Mouse (Mus musculus): ENCODE results near the gene Fam19a1.

Gene Fam19a1

DNA sequence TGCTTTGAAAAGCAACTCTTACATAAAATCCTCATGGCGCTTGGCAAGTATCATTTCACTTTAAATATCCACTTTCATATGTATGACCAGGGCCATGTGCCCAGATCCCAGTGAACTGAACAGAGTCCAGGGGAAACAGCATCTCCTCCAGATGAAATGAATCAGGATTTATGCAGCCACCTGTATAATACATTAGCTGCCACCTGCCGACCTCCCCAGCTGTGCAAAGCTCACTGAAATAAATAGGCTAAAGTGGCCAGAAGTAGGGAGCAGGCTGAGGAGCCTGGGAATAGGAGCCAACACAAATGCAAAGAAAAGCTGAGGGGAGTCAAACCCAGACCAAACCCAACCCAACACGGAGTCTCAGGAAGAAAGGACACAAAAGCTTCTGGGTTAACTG, 324.9 kb downstream of the Fam19a1 start:
- DNase-seq (ENCODE audit: low read depth), result no peak

- no peak for DNase-seq (ENCODE audit: low read depth)
These were observed 326.5 kb downstream of the Fam19a1 start for GRCm38 (mm10) chr6:96439419-96439818.

DNA sequence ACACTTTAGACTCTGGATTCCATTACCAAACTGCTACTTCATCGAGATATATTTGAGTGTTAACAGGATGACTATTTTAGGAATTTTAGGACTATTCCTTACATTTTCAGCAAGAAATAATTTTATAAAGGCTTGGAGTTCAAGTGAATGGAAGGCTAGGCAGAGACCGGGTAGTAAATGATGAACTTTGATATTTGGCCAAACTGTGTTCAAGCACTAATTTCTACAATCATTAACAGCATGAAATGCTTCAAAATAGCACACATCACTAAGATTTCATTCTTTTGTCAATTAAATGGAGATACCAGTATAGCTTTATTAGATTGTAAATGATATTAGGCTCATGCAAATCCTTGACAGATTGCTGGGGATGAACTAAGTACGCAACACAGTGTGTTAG, 329.0 kb downstream of the Fam19a1 start:
- DNase-seq (ENCODE audit: low read depth), result no peak

DNA sequence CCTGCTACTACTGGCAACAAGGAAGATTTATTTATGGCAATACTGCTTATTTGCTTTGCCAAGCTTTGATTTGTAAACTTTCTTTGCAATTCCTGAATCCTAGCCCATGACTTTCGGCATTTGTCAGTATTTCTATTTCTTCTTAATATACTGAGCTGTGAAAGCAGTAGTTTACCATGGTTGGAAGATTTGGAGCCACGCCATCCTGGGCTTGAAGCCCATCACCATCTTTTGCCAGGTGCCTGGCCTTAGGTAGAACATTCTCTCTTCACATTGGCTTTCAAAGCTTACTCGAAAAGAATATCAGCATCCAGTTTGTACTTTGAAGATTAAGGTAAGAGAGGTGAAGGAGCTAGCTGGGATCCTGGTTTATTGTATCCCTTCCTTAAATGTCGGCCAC, 334.5 kb downstream of the Fam19a1 start:
- no peak for DNase-seq (ENCODE audit: low read depth)

DNA sequence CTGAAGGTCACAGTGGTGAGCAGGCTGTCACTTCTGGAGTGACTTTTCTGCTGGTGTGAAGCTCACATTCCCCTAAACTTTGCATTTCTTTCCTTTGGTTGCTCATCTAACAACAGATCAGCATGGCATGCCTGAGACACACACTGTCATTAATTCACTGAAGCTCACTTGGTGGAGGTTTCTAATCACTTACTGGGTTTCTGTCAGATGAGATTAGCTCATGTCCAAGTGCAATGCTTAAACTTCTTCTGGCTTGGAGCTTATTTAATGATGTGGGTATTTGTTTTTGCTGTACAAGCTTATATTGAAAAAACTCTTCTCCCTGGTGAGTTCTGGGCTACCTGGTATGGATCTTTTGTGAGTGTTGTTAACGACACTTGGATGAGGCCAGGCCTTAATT, 343.3 kb downstream of the Fam19a1 start:
- no peak for DNase-seq (ENCODE audit: low read depth)

- DNase-seq (ENCODE audit: low read depth), result no peak
These were observed 344.8 kb downstream of the Fam19a1 start for GRCm38 (mm10) chr6:96457590-96458259.

DNA sequence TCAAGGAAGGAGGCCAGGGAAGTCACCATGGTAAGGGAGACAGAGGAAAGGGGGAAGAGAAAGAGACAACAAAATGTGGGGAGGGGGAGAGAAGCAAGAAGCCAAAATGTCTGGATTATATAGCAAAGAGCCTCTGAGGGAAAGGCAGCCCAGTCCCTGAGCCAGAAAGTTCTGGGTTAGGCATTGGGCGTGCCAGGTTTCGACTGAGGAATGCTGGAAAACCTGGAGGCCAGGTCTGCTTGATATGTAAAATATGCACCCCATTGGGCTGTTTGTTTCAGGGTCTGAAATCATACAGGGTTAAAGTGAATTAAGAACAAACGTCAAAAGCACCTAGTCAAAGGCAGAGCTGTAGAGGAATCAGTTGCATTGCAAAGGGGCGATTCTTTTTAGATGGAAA, 346.1 kb downstream of the Fam19a1 start:
- no peak for DNase-seq (ENCODE audit: low read depth)

- DNase-seq (ENCODE audit: low read depth), result no peak
These were observed 386.5 kb downstream of the Fam19a1 start for GRCm38 (mm10) chr6:96499464-96499863.

DNA sequence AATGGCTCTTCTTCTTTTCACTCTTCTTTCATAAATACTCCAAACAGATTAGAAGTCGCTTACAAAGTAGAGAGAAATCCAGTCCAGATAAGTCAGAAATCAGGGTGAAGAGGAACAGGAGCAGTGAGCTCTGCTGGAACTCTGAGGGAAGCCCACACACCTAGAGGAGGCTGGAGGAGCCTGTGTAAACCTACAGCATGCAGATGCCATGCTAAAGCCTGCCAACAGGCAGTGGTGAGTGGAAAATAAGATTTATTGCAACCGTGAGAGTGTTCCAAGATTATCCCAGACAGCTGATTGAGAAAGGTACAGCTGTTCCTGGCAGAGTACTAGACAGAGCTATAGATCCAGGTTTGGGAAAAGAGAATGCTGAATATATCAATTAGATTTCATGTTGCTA, 428.6 kb downstream of the Fam19a1 start:
- DNase-seq (ENCODE audit: low read depth), result no peak

DNA sequence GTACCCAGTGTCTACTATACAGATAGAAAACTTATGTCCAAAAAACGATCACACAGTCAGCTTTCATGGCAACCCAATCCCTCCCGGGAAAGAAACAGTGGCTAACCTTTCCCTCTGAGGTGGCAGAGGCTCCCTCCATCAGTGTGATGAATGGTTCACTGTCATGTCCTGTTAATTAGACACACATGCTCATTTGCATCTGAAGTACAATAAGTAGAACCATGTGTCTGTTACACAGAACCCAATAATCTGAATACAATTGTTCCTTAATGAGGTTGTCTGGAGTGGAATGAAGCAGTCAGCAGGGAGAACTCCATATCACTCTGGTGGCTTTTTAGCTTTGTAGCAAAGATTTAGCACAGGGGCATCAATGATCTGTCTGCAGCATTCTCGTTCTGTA, 431.9 kb downstream of the Fam19a1 start:
- no peak for DNase-seq (ENCODE audit: low read depth)

DNA sequence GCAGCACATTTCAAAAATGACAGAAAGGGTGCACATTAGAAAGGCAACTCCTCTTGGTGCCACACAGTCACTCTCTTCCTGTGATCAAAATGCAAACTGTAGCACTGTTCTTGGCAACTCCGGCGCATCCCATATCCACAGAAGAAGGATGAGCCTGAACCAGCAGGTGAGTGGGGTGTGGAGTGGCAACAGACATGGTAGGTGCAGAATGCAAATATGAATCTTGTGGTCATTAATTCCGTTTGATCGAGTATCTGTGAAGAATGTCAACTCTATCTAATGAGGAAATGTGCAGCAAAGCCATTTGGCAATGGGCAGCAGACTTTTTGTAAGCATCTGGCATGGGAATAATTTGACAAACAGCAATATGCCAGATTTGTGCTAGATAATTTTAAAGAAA, 437.5 kb downstream of the Fam19a1 start:
- DNase-seq (ENCODE audit: low read depth), result no peak

DNA sequence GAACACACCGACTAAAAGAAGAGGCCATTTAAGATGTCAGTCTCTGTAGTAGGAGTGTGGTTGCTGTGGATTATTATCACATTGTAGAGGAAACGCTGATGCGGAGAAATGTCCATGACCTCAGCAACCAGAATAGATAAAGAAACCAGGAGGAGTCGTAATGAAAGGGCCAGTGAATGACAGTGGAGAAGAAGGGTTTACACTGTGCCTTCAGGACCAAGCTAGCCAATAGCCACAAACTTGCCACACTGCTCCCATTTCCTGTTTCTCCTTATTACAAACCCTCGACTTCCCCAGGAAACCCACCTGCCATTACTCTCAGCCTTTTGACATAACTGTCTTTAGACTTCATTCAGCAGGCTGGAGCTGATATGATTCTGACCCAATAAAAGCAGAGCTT, 465.7 kb downstream of the Fam19a1 start:
- no peak for DNase-seq (ENCODE audit: low read depth)

- no peak for DNase-seq (ENCODE audit: low read depth)
These were observed 467.8 kb downstream of the Fam19a1 start for GRCm38 (mm10) chr6:96580726-96581125.

DNA sequence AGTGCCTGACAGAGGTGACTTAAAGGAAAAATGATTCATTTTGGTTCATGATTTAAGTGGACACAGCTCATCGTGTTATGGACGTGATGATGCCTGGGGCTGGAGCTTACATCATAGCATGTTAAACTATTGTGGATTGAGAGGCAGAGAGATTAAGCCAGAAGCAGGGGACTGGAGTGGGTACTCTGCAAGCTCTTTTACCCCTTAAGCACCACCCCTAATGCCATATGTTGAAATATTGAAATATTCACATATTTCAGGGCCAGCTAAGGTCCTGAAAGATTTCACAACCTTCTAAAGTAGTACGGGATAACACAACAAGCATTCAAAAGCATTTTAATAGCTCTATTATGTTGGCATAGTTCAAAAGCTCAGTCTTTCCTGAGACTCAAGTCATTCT, 468.2 kb downstream of the Fam19a1 start:
- no peak for DNase-seq (ENCODE audit: low read depth)

DNA sequence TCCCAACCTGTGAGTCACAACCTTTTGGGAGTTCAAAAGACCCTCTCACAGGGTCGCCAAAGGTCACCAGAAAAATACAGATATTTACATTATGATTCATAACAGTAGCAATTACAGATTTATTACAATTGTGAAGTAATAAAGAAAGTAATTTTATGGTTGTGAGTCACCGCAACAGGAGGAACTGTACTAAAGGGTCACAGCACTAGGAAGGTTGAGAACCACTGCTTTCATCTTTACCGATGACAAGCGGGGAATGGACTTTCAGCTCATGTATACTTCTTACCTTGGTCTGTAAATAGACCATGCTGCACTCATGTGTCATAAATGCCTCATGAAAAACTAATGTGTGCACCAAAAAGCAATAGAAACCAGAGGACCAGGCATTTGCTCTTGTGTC, 474.5 kb downstream of the Fam19a1 start:
- no peak for DNase-seq (ENCODE audit: low read depth)

DNA sequence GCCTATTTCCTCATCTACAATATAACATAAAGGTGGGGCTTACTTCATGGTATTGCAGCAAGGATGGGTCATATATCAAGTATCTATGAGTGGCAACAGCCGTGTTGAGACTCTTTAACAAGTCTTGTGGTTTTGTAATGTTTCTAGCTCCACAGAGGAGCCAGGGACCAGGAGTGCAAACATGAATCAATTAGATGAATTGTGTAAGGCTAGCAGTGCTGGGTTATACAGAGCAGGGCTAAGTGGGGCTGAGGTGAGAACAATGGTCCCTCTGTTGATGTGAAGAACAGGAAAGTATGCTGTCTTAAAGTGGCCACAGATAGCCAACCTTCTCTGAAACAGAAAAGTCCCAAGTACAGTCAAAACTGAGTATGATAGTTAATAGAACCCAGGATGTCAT, 480.1 kb downstream of the Fam19a1 start:
- DNase-seq (ENCODE audit: low read depth), result no peak

- no peak for DNase-seq (ENCODE audit: low read depth)
These were observed 482.2 kb downstream of the Fam19a1 start for GRCm38 (mm10) chr6:96595201-96595600.

DNA sequence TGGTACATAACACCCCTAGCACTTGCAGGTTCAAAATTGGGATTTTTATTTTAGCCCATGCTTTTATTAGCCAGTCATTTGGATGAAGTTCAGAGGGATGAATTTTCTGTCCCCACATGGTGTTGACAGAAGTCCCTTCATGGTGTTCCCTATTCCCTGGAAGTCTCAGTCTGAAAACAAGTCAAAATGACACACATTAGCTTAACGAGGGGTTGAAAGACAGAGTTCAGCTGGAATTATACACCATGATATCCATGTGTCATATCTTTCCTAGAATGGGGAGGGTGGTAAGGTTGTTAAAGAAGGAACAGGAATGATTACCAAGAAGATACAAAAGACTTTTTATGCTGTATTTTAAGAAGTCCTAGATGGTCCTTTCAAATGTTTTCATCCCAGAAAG, 511.2 kb downstream of the Fam19a1 start:
- no peak for DNase-seq (ENCODE audit: low read depth)

DNA sequence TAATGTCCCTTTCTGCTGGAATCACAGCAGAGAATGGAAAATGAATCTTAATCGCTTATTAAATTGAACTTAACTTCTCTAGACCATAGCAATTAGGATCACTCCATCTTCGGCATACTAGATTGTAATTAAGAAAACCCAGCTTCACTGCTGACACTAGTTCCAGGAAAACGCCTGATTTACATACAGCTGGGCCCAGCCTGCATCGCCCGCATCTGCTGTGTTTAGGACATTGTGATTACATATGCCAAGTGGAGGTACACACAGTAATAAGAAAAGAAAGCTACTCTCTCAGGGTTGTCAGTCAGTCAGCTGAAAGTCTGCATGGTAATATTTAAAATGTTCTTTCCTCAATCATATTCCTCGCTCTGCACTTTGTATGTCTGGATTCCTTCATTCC, 518.6 kb downstream of the Fam19a1 start:
- DNase-seq (ENCODE audit: low read depth), result no peak

GRCm38 (mm10) chr6:96632243-96632642, 519.3 kb downstream of the Fam19a1 start:
- no peak for DNase-seq (ENCODE audit: low read depth)

- no peak for DNase-seq (ENCODE audit: low read depth)
These were observed 522.7 kb downstream of the Fam19a1 start for GRCm38 (mm10) chr6:96635663-96636062.

GRCm38 (mm10) chr6:96648742-96649141, 535.8 kb downstream of the Fam19a1 start:
- DNase-seq (ENCODE audit: low read depth), result no peak

DNA sequence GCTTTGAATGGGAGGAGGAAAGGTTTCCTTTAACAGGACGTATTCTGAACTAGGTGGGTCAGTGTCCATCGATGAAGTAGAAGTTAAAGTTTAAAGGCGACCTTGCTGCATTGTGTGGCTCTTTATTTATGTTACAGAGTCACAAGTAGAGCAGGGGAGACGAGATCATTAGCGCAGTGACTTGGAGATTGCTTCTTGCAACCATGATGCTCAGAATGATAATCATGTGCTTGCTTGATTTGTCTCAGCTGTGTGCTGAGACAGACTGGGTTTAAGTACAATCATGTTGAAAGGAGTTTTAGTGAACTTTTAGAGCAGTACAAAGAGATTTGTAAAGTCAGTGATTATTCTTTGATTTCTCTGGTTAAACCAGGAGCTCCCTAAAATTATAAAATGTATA, 536.3 kb downstream of the Fam19a1 start:
- no peak for DNase-seq (ENCODE audit: low read depth)

DNA sequence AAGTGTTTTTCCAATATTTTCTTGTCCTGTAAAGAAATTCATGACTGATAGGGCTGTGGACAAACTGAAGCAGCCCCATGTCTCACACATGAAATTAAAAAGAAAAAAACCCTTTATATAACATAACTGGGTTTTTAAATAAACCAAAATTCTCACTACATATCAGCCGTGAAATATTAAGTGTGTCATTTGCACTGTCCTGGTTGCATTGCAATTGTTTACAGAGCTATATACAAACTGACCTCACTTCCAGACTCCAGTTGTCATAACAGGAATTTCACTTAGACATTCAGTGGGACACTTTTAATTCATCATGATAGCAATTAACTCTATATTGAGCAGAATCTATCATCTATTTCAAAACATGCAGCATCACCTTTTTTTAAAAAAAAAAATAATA, 553.4 kb downstream of the Fam19a1 start:
- no peak for DNase-seq (ENCODE audit: low read depth)

GRCm38 (mm10) chr6:96677813-96678212, 564.9 kb downstream of the Fam19a1 start:
- DNase-seq (ENCODE audit: low read depth), result no peak
